Mouse (Mus musculus) limb, embryonic 15.5 days (tissue): ENCODE results near the gene Arl6. TPM values are rescaled to one million over a fixed set of nuclear protein-coding genes. Genes with fewer than 3 reads are reported as not detected.

Experiments
- ATAC-seq: fragments of 200-750 bp; cut with Nextera tagmentation; 2 replicates; pipeline ENCODE4 v1.8.0; 2017; ENCODE audit warnings: low read depth, moderate TSS enrichment; ENCODE audit not compliant: insufficient number of reproducible peaks, low FRiP score, low TSS enrichment
- H3K27ac ChIP-seq: fragments of 300-500 bp; sonication (generic); 2 replicates; pipeline ENCODE4 v1.5.1; 2015; ENCODE audit warnings: moderate library complexity, mild to moderate bottlenecking, inconsistent platforms
- H3K27me3 ChIP-seq: fragments of 300-500 bp; sonication (generic); 2 replicates; pipeline ENCODE4 v1.6.1; 2015; ENCODE audit warnings: inconsistent platforms
- H3K36me3 ChIP-seq: fragments of 300-500 bp; sonication (generic); 2 replicates; pipeline ENCODE4 v1.6.1; 2015; ENCODE audit warnings: inconsistent platforms
- H3K4me1 ChIP-seq: fragments of 300-500 bp; sonication (generic); 2 replicates; pipeline ENCODE4 v1.6.1; 2015; ENCODE audit warnings: inconsistent platforms
- H3K4me2 ChIP-seq: fragments of 300-500 bp; sonication (generic); 2 replicates; pipeline ENCODE4 v1.6.1; 2015; ENCODE audit warnings: mild to moderate bottlenecking, inconsistent platforms
- H3K4me3 ChIP-seq: fragments of 300-500 bp; sonication (generic); 2 replicates; pipeline ENCODE4 v1.5.1; 2015; ENCODE audit warnings: mild to moderate bottlenecking, inconsistent platforms
- H3K9ac ChIP-seq: fragments of 300-500 bp; sonication (generic); 2 replicates; pipeline ENCODE4 v1.6.1; 2015; ENCODE audit warnings: inconsistent platforms
- H3K9me3 ChIP-seq: fragments of 300-500 bp; sonication (generic); 2 replicates; pipeline ENCODE4 v1.6.1; 2016; ENCODE audit warnings: inconsistent platforms
- WGBS: fragments of 180-500 bp; shearing (Covaris S2); methylation state at CpG from one replicate; pipeline ENCODE4 v1.1.7; 2015; 5-methylcytosine and 5-hydroxymethylcytosine counted together
- polyA plus RNA-seq: library from polyadenylated mRNA; unstranded; fragments of >200 nt; fragmentation: Nextera tagmentation; extraction: Ambion mirVana; gene quantifications from 2 replicates; pipeline ENCODE4 v1.2.1, GENCODE M21; 2015

The Arl6 gene
- polyA plus RNA-seq, 1 experiment from 2014 or later, result 26.9 TPM

GRCm38 (mm10) chr16:59585706-59586244 lies 53.4 kb downstream of the Arl6 start:
- ATAC-seq, result no peak; the same call in 1 of the 2 replicates
- H3K4me2 ChIP-seq, result no peak overlapping the region
- H3K9ac ChIP-seq, result no peak overlapping the region
- H3K4me3 ChIP-seq, result no peak overlapping the region
- no peaks in the 10 kb centered on the region for H3K27me3 ChIP-seq
- H3K9me3 ChIP-seq, result no peaks in the 10 kb centered on the region
- peaks cover 26% of the 10 kb centered on the region for H3K4me1 ChIP-seq
- 81% methylated on average over 4 of the region's 4 CpGs for WGBS
- H3K27ac ChIP-seq, result no peak overlapping the region
- no peaks in the 10 kb centered on the region for H3K36me3 ChIP-seq

GRCm38 (mm10) chr16:59583515-59583914 lies 55.7 kb downstream of the Arl6 start:
- peak overlapping the region; percentile 9; the same call in 1 of the 2 replicates for H3K27ac ChIP-seq

GRCm38 (mm10) chr16:59579237-59579636 lies 60.0 kb downstream of the Arl6 start:
- H3K4me1 ChIP-seq, result no peaks in the 10 kb centered on the region
- WGBS, result 85% methylated on average over 8 of the region's 8 CpGs

More at GRCm38 (mm10) chr16:59583515-59583914, 55.7 kb downstream of the Arl6 start:
- Histone ChIP-seq H3K4me2 (no peak overlapping the region), H3K27me3 (no peaks in the 10 kb centered on the region), H3K9ac (no peak overlapping the region), H3K36me3 (no peaks in the 10 kb centered on the region), H3K9me3 (no peaks in the 10 kb centered on the region), H3K4me1 (peaks cover 14% of the 10 kb centered on the region; the same call in 1 of the 2 replicates), H3K4me3 (no peak overlapping the region)
- ATAC-seq, result no peak
- 70% methylated on average over 5 of the region's 5 CpGs for WGBS

GRCm38 (mm10) chr16:59573961-59574360 lies 65.2 kb downstream of the Arl6 start:
- no peak overlapping the region for H3K27ac ChIP-seq
- peaks cover 27% of the 10 kb centered on the region for H3K4me1 ChIP-seq
- no peaks in the 10 kb centered on the region for H3K36me3 ChIP-seq
- 91% methylated on average over 11 of the region's 11 CpGs for WGBS
- H3K9ac ChIP-seq, result no peak overlapping the region
- no peaks in the 10 kb centered on the region for H3K27me3 ChIP-seq
- no peak for ATAC-seq
- no peak overlapping the region for H3K4me3 ChIP-seq
- no peak overlapping the region for H3K4me2 ChIP-seq
- no peaks in the 10 kb centered on the region for H3K9me3 ChIP-seq

More at GRCm38 (mm10) chr16:59579237-59579636, 60.0 kb downstream of the Arl6 start:
- Histone ChIP-seq H3K4me3 (no peak overlapping the region), H3K9me3 (no peaks in the 10 kb centered on the region), H3K27ac (no peak overlapping the region), H3K4me2 (no peak overlapping the region), H3K9ac (no peak overlapping the region), H3K36me3 (no peaks in the 10 kb centered on the region), H3K27me3 (no peaks in the 10 kb centered on the region)
- no peak for ATAC-seq

GRCm38 (mm10) chr16:59572685-59573084 lies 66.5 kb downstream of the Arl6 start:
- Histone ChIP-seq H3K27me3 (no peaks in the 10 kb centered on the region), H3K4me3 (no peak overlapping the region), H3K4me1 (peaks cover 39% of the 10 kb centered on the region), H3K27ac (peak overlapping the region; percentile 67), H3K9me3 (no peaks in the 10 kb centered on the region), H3K4me2 (no peak overlapping the region), H3K36me3 (no peaks in the 10 kb centered on the region), H3K9ac (no peak overlapping the region)
- peak; percentile 77; the same call in 1 of the 2 replicates for ATAC-seq
- WGBS, result 30% methylated on average over 3 of the region's 3 CpGs

GRCm38 (mm10) chr16:59570807-59571206 lies 68.4 kb downstream of the Arl6 start:
- H3K4me2 ChIP-seq, result no peak overlapping the region
- H3K9me3 ChIP-seq, result no peaks in the 10 kb centered on the region
- no peak for ATAC-seq
- no peak overlapping the region for H3K4me3 ChIP-seq
- WGBS, result 85% methylated on average over 8 of the region's 8 CpGs
- no peak overlapping the region for H3K9ac ChIP-seq
- no peaks in the 10 kb centered on the region for H3K27me3 ChIP-seq
- no peak overlapping the region for H3K27ac ChIP-seq
- H3K36me3 ChIP-seq, result no peaks in the 10 kb centered on the region
- H3K4me1 ChIP-seq, result peaks cover 44% of the 10 kb centered on the region

GRCm38 (mm10) chr16:59569837-59570236 lies 69.4 kb downstream of the Arl6 start:
- ATAC-seq, result no peak

GRCm38 (mm10) chr16:59567721-59568381 lies 71.3 kb downstream of the Arl6 start:
- H3K27ac ChIP-seq, result peak overlapping the region; percentile 80
- no peak overlapping the region for H3K4me3 ChIP-seq
- no peaks in the 10 kb centered on the region for H3K27me3 ChIP-seq
- H3K9ac ChIP-seq, result no peak overlapping the region
- peaks cover 38% of the 10 kb centered on the region for H3K4me1 ChIP-seq
- H3K36me3 ChIP-seq, result peaks cover 4% of the 10 kb centered on the region; the same call in 1 of the 2 replicates
- no peak overlapping the region for H3K4me2 ChIP-seq
- no peak for ATAC-seq
- WGBS, result 43% methylated on average over 10 of the region's 10 CpGs
- no peaks in the 10 kb centered on the region for H3K9me3 ChIP-seq

More at GRCm38 (mm10) chr16:59569837-59570236, 69.4 kb downstream of the Arl6 start:
- Histone ChIP-seq H3K27ac (peak overlapping the region; percentile 7; the same call in 1 of the 2 replicates), H3K9me3 (no peaks in the 10 kb centered on the region), H3K4me3 (no peak overlapping the region), H3K27me3 (no peaks in the 10 kb centered on the region), H3K4me2 (no peak overlapping the region), H3K4me1 (peaks cover 44% of the 10 kb centered on the region), H3K36me3 (peaks cover 4% of the 10 kb centered on the region; the same call in 1 of the 2 replicates), H3K9ac (no peak overlapping the region)
- 64% methylated on average over 8 of the region's 8 CpGs for WGBS

GRCm38 (mm10) chr16:59566437-59566836 lies 72.8 kb downstream of the Arl6 start:
- no peak overlapping the region for H3K27ac ChIP-seq
- H3K4me1 ChIP-seq, result peaks cover 30% of the 10 kb centered on the region
- no peak overlapping the region for H3K4me2 ChIP-seq
- peaks cover 4% of the 10 kb centered on the region; the same call in 1 of the 2 replicates for H3K36me3 ChIP-seq
- no peak overlapping the region for H3K9ac ChIP-seq
- ATAC-seq, result no peak
- 50% methylated on average over 4 of the region's 4 CpGs for WGBS
- H3K4me3 ChIP-seq, result no peak overlapping the region
- H3K9me3 ChIP-seq, result no peaks in the 10 kb centered on the region
- H3K27me3 ChIP-seq, result no peaks in the 10 kb centered on the region

- H3K36me3 ChIP-seq, result peaks cover 4% of the 10 kb centered on the region; the same call in 1 of the 2 replicates
- H3K4me3 ChIP-seq, result no peak overlapping the region
- no peak overlapping the region for H3K27ac ChIP-seq
- no peak overlapping the region for H3K4me2 ChIP-seq
- no peak overlapping the region for H3K9ac ChIP-seq
- H3K27me3 ChIP-seq, result no peaks in the 10 kb centered on the region
- whole genome bisulfite sequencing, result 87% methylated on average over 2 of the region's 2 CpGs
- H3K4me1 ChIP-seq, result peaks cover 30% of the 10 kb centered on the region
- ATAC-seq, result no peak
- H3K9me3 ChIP-seq, result no peaks in the 10 kb centered on the region
These were observed 73.6 kb downstream of the Arl6 start for GRCm38 (mm10) chr16:59565631-59566030.

- Histone ChIP-seq H3K9ac (no peak overlapping the region), H3K36me3 (peaks cover 4% of the 10 kb centered on the region; the same call in 1 of the 2 replicates), H3K27ac (no peak overlapping the region), H3K4me1 (peaks cover 17% of the 10 kb centered on the region), H3K27me3 (no peaks in the 10 kb centered on the region), H3K9me3 (no peaks in the 10 kb centered on the region), H3K4me3 (no peak overlapping the region), H3K4me2 (no peak overlapping the region)
- WGBS, result 62% methylated on average over 5 of the region's 5 CpGs
- ATAC-seq, result no peak
These were observed 75.2 kb downstream of the Arl6 start for GRCm38 (mm10) chr16:59564025-59564424.
